Mouse (Mus musculus): ENCODE measurements at regions not wholly inside any gene's neighbourhood (a gene's known extent, or its start where the extent isn't known, plus 50 kb on each side); places are given as distances from the start of the nearest gene placed in this dataset.
A peak's percentile ranks its signal among the peaks of the same experiment; 100 is the strongest.
"Not testable (repeated sequence)": the region's sequence is repeated elsewhere in the genome, so short reads cannot be mapped to it uniquely, and the experiment has no call there.

DNA sequence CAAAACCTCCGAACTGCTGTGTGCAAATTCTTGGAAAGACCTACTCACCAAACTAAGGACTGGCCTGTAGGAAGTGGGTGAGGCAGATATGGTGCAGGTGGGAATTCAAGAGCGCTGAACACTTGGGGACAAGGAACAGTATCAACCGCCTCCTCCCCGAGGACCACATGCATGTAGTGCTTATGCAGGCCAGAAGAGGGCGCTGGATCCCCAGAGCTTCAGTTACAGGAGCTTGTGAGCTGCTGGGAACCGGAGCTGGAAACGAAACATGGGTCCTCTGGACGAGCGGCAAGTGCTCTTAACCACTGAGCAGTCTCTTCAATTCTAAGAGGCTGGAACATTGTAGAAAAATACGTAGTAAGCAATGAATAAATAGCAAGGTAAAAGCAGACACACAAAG lies 317.8 kb downstream of the Ajap1 start:
- Histone ChIP-seq H3K4me2 (ENCODE audit: low read depth, severe bottlenecking) (no peak overlapping the region), H3K4me1 (ENCODE audit: control insufficient read depth, insufficient read depth, low read length) (no peaks in the 10 kb centered on the region), H3K36me3 (ENCODE audit: control insufficient read depth, insufficient read depth, low read length) (no peaks in the 10 kb centered on the region), H3K9ac (ENCODE audit: low read length) (no peak overlapping the region), H3K9me3 (ENCODE audit: control insufficient read depth, low read length) (no peaks in the 10 kb centered on the region), H3K27ac (replicated peaks; ENCODE audit: low read depth, low read length) (no peak overlapping the region), H3K4me3 (ENCODE audit: low read depth, low read length) (no peak overlapping the region), H3K27me3 (ENCODE audit: control insufficient read depth, insufficient read depth, low read length) (no peaks in the 10 kb centered on the region; the same call in 1 of the 2 replicates)
- WGBS, result 89% methylated on average over 10 of the region's 10 CpGs
- ATAC-seq (ENCODE audit: insufficient number of reproducible peaks, low FRiP score, low TSS enrichment, low read depth) (no peak), DNase-seq (ENCODE audit: low spot score) (no peak)

DNA sequence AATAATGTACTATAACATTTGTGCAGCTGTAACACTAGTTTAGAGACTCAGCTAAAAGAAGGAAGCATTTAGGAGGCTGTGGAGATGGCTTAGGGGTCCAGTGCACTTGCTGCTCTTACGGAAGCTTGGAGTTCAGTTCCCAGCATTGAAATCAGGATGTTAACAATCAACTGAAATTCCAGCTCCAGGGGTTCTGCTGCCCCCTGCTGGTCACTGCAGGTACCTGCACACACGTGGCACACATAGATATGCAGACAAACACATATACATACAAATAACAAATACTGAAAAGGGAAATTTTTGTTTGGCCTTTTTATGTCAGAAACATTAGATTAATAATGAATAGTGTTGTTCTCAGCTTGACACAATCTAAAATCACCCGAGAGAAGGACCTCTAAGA lies 322.5 kb downstream of the Ajap1 start:
- no peak overlapping the region for H3K9ac ChIP-seq (ENCODE audit: low read length)
- H3K4me3 ChIP-seq (ENCODE audit: low read depth, low read length), result no peak overlapping the region
- H3K27ac ChIP-seq (replicated peaks; ENCODE audit: low read depth, low read length), result no peak overlapping the region
- WGBS, result 91% methylated on average over 3 of the region's 3 CpGs
- ATAC-seq (ENCODE audit: insufficient number of reproducible peaks, low FRiP score, low TSS enrichment, low read depth) (no peak), DNase-seq (ENCODE audit: low spot score) (no peak)
- no peaks in the 10 kb centered on the region for H3K9me3 ChIP-seq (ENCODE audit: control insufficient read depth, low read length)
- no peaks in the 10 kb centered on the region for H3K27me3 ChIP-seq (ENCODE audit: control insufficient read depth, insufficient read depth, low read length)
- H3K4me1 ChIP-seq (ENCODE audit: control insufficient read depth, insufficient read depth, low read length), result no peaks in the 10 kb centered on the region
- H3K4me2 ChIP-seq (ENCODE audit: low read depth, severe bottlenecking), result no peak overlapping the region
- no peaks in the 10 kb centered on the region for H3K36me3 ChIP-seq (ENCODE audit: control insufficient read depth, insufficient read depth, low read length)

DNA sequence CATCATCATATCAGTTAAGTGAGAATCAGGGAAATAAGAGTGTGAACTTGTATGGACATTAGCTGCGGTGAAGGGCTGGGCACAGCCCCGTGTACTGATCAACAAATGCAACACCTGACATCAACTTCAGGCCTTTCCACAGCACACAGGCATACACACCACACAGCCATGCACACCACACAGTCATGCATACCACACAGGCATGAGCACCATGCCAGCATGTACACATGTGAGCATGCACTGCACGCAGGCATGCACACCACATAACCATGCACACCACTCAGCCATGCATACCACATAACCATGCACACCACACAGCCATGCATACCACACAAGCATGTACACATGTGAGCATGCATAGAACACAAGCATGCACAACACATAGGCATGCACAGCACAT lies 325.0 kb downstream of the Ajap1 start:
- Histone ChIP-seq H3K36me3 (ENCODE audit: control insufficient read depth, insufficient read depth, low read length) (no peaks in the 10 kb centered on the region), H3K4me1 (ENCODE audit: control insufficient read depth, insufficient read depth, low read length) (no peaks in the 10 kb centered on the region), H3K4me3 (ENCODE audit: low read depth, low read length) (no peak overlapping the region), H3K27me3 (ENCODE audit: control insufficient read depth, insufficient read depth, low read length) (no peaks in the 10 kb centered on the region), H3K9me3 (ENCODE audit: control insufficient read depth, low read length) (no peaks in the 10 kb centered on the region), H3K4me2 (ENCODE audit: low read depth, severe bottlenecking) (no peak overlapping the region), H3K9ac (ENCODE audit: low read length) (no peak overlapping the region), H3K27ac (replicated peaks; ENCODE audit: low read depth, low read length) (no peak overlapping the region)
- DNase-seq (ENCODE audit: low spot score), result no peak
- no peak for ATAC-seq (ENCODE audit: insufficient number of reproducible peaks, low FRiP score, low TSS enrichment, low read depth)
- WGBS, result 95% methylated on average over 3 of the region's 3 CpGs

DNA sequence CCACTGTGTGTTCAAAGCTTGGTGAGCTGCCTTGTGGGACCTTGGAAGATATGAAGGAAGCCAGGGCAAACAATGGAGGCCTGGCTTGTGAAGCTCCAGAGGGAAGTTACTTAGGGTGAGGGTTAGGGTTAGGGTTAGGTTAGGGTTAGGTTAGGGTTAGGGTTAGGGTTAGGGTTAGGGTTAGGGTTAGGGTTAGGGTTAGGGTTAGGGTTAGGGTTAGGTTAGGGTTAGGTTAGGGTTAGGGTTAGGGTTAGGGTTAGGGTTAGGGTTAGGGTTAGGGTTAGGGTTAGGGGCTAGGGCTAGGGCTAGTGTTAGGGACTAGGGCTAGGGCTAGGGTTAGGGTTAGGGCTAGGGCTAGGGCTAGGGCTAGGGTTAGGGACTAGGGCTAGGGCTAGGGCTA lies 329.7 kb downstream of the Ajap1 start:
- H3K9ac ChIP-seq (ENCODE audit: low read length); H3K4me2 ChIP-seq (ENCODE audit: low read depth, severe bottlenecking); DNase-seq (ENCODE audit: low spot score); H3K27ac ChIP-seq (replicated peaks; ENCODE audit: low read depth, low read length); H3K4me3 ChIP-seq (ENCODE audit: low read depth, low read length); H3K36me3 ChIP-seq (ENCODE audit: control insufficient read depth, insufficient read depth, low read length); H3K4me1 ChIP-seq (ENCODE audit: control insufficient read depth, insufficient read depth, low read length); H3K27me3 ChIP-seq (ENCODE audit: control insufficient read depth, insufficient read depth, low read length); H3K9me3 ChIP-seq (ENCODE audit: control insufficient read depth, low read length): not testable (repeated sequence)
- ATAC-seq (ENCODE audit: insufficient number of reproducible peaks, low FRiP score, low TSS enrichment, low read depth), result 0 out of 2 replicates have a peak, but pooled peaks have one; percentile 70

DNA sequence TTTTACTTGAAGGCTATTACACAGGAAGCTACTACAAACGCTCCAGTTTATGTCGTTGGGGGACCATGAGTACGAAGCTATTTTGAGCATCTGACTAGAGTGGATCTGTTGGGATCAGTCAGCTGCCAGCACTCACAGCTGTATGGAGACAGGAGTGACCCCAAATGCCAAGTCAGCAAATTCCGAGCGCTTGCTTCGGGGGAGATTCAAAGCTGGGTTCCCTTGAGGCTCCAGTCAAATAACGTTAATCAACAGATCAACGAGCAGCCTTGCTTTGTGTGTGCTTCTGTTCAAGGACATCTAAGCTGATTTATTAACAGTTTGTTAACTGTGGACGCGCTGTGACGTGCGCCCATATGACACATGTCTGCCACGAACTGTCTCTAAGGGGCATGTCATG lies 349.5 kb downstream of the Ajap1 start:
- H3K9ac ChIP-seq (ENCODE audit: low read length), result no peak overlapping the region
- H3K27ac ChIP-seq (replicated peaks; ENCODE audit: low read depth, low read length), result no peak overlapping the region
- ATAC-seq (ENCODE audit: insufficient number of reproducible peaks, low FRiP score, low TSS enrichment, low read depth) (no peak), DNase-seq (ENCODE audit: low spot score) (no peak)
- H3K36me3 ChIP-seq (ENCODE audit: control insufficient read depth, insufficient read depth, low read length), result no peaks in the 10 kb centered on the region
- H3K4me2 ChIP-seq (ENCODE audit: low read depth, severe bottlenecking), result no peak overlapping the region
- WGBS, result 83% methylated on average over 13 of the region's 13 CpGs
- no peaks in the 10 kb centered on the region for H3K27me3 ChIP-seq (ENCODE audit: control insufficient read depth, insufficient read depth, low read length)
- H3K4me1 ChIP-seq (ENCODE audit: control insufficient read depth, insufficient read depth, low read length), result no peaks in the 10 kb centered on the region
- H3K9me3 ChIP-seq (ENCODE audit: control insufficient read depth, low read length), result no peaks in the 10 kb centered on the region; the same call in 1 of the 2 replicates
- no peak overlapping the region for H3K4me3 ChIP-seq (ENCODE audit: low read depth, low read length)

DNA sequence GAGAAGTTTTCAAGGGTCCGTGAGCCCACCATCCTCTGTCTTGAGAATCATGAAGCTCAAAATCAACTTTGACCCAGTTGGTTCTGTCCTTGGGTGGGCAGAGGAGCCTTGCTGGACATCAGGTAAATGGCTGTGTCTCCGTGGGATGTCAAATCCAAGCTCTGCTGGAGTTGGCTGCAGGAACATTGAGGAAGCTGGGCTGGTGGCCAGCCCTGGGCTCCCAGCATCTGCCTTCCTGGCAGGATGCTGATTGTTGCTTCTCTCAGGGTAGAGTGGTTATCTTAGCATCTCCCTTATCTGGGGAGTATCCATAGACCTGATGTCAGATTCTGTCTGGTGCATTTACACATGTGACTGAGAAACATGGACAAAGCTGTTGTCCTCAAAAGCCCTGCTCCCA lies 353.3 kb downstream of the Ajap1 start:
- H3K4me1 ChIP-seq (ENCODE audit: control insufficient read depth, insufficient read depth, low read length), result no peaks in the 10 kb centered on the region
- H3K9ac ChIP-seq (ENCODE audit: low read length), result no peak overlapping the region
- H3K36me3 ChIP-seq (ENCODE audit: control insufficient read depth, insufficient read depth, low read length), result no peaks in the 10 kb centered on the region
- no peak for ATAC-seq (ENCODE audit: insufficient number of reproducible peaks, low FRiP score, low TSS enrichment, low read depth)
- WGBS, result 88% methylated on average over 2 of the region's 2 CpGs
- no peak overlapping the region for H3K4me3 ChIP-seq (ENCODE audit: low read depth, low read length)
- no peak overlapping the region for H3K27ac ChIP-seq (replicated peaks; ENCODE audit: low read depth, low read length)
- H3K9me3 ChIP-seq (ENCODE audit: control insufficient read depth, low read length), result no peaks in the 10 kb centered on the region; the same call in 1 of the 2 replicates
- no peak overlapping the region for H3K4me2 ChIP-seq (ENCODE audit: low read depth, severe bottlenecking)
- no peaks in the 10 kb centered on the region for H3K27me3 ChIP-seq (ENCODE audit: control insufficient read depth, insufficient read depth, low read length)
- DNase-seq (ENCODE audit: low spot score), result no peak

DNA sequence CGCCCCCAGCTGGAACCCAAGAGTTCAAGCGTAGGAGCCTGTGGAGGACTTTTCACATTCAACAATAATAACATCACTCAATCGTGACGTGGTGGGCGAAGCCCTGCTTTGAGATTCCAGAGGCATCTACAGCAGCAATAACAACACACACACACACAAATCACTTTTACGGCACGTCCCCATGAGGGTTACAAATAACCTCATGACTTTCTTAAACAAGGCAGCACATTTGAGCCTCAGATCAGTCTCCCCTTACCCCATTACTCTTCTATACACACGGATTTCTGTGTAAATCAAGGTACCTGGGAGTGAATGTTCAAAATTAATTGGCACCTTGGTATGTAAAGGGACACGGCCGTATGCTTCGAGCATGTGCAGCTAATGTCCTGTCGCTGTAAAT lies 354.4 kb downstream of the Ajap1 start:
- H3K4me2 ChIP-seq (ENCODE audit: low read depth, severe bottlenecking), result no peak overlapping the region
- no peak overlapping the region for H3K9ac ChIP-seq (ENCODE audit: low read length)
- no peaks in the 10 kb centered on the region for H3K27me3 ChIP-seq (ENCODE audit: control insufficient read depth, insufficient read depth, low read length)
- 87% methylated on average over 12 of the region's 12 CpGs for WGBS
- no peaks in the 10 kb centered on the region for H3K36me3 ChIP-seq (ENCODE audit: control insufficient read depth, insufficient read depth, low read length)
- no peak overlapping the region for H3K27ac ChIP-seq (replicated peaks; ENCODE audit: low read depth, low read length)
- H3K9me3 ChIP-seq (ENCODE audit: control insufficient read depth, low read length), result no peaks in the 10 kb centered on the region; the same call in 1 of the 2 replicates
- ATAC-seq (ENCODE audit: insufficient number of reproducible peaks, low FRiP score, low TSS enrichment, low read depth) (no peak), DNase-seq (ENCODE audit: low spot score) (no peak)
- H3K4me1 ChIP-seq (ENCODE audit: control insufficient read depth, insufficient read depth, low read length), result no peaks in the 10 kb centered on the region
- no peak overlapping the region for H3K4me3 ChIP-seq (ENCODE audit: low read depth, low read length)

DNA sequence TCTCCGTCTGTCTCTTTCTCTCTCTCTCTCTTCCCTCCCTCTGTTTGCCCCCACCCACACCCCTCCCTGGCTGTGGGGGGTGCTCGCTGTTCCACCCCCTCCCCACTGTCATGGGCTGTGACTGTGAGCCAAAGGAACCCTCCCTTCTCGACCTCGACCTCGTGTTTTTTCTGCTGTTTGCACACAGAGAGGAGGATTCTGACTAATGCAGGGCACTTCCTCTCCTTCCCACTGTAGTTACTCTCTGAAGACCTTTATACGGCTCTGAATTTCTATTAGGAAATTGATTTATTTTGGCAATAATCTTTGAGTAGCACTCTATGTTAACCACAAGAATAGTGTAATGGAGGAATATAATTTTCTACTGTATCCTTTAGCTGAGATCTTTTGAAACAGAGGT lies 362.1 kb downstream of the Ajap1 start:
- no peak overlapping the region for H3K4me2 ChIP-seq (ENCODE audit: low read depth, severe bottlenecking)
- 0 out of 2 replicates have a peak, but pooled peaks cover 5% of the 10 kb centered on the region for H3K4me1 ChIP-seq (ENCODE audit: control insufficient read depth, insufficient read depth, low read length)
- H3K9ac ChIP-seq (ENCODE audit: low read length), result no peak overlapping the region
- DNase-seq (ENCODE audit: low spot score) (no peak), ATAC-seq (ENCODE audit: insufficient number of reproducible peaks, low FRiP score, low TSS enrichment, low read depth) (no peak)
- no peaks in the 10 kb centered on the region for H3K9me3 ChIP-seq (ENCODE audit: control insufficient read depth, low read length)
- H3K27me3 ChIP-seq (ENCODE audit: control insufficient read depth, insufficient read depth, low read length), result no peaks in the 10 kb centered on the region
- no peaks in the 10 kb centered on the region for H3K36me3 ChIP-seq (ENCODE audit: control insufficient read depth, insufficient read depth, low read length)
- no peak overlapping the region for H3K4me3 ChIP-seq (ENCODE audit: low read depth, low read length)
- WGBS, result 74% methylated on average over 6 of the region's 6 CpGs
- no peak overlapping the region for H3K27ac ChIP-seq (replicated peaks; ENCODE audit: low read depth, low read length)

DNA sequence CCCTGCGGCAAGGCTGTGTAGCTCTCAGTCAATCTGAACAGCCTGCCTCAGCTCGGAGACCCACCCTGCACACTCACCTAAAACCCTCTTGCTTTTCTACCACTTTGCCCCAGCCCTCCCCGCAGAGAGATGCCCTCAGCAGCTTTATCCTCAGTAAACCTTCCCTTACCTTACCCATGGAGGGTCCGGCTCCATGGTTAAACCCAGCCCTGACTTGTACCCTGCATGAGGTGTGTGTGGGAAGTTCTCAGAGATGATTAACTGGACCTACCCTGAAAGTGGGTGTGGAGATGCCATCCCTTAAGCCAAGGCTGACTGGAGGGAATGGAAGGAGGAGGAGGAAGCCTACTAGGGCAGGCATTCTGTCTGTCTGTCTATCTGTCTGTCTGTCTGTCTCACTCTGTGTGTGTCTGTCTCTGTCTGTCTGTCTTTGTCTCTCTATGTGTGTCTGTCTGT lies 362.9 kb downstream of the Ajap1 start:
- 71% methylated on average over 4 of the region's 4 CpGs for WGBS
- DNase-seq (ENCODE audit: low spot score) (no peak), ATAC-seq (ENCODE audit: insufficient number of reproducible peaks, low FRiP score, low TSS enrichment, low read depth) (no peak)
- Histone ChIP-seq H3K9me3 (ENCODE audit: control insufficient read depth, low read length) (no peaks in the 10 kb centered on the region), H3K4me1 (ENCODE audit: control insufficient read depth, insufficient read depth, low read length) (peaks cover 5% of the 10 kb centered on the region; the same call in 1 of the 2 replicates), H3K36me3 (ENCODE audit: control insufficient read depth, insufficient read depth, low read length) (no peaks in the 10 kb centered on the region), H3K4me3 (ENCODE audit: low read depth, low read length) (no peak overlapping the region), H3K27me3 (ENCODE audit: control insufficient read depth, insufficient read depth, low read length) (no peaks in the 10 kb centered on the region), H3K27ac (replicated peaks; ENCODE audit: low read depth, low read length) (no peak overlapping the region), H3K9ac (ENCODE audit: low read length) (no peak overlapping the region), H3K4me2 (ENCODE audit: low read depth, severe bottlenecking) (no peak overlapping the region)
